Mouse (Mus musculus): ENCODE measurements around the gene Tmem206. TPM values are rescaled to one million over a fixed set of nuclear protein-coding genes. Genes with fewer than 3 reads are reported as not detected.

The Tmem206 gene
- total RNA-seq, 2 experiments from 2014 or later, result 8.7 to 9.6 TPM

GRCm38 (mm10) chr1:191349486-191350037 is 23.9 kb downstream of the Tmem206 start:
- DNase-seq (ENCODE audit: extremely low spot score in 1 of 2, low spot score in 1 of 2), result no peak

DNA sequence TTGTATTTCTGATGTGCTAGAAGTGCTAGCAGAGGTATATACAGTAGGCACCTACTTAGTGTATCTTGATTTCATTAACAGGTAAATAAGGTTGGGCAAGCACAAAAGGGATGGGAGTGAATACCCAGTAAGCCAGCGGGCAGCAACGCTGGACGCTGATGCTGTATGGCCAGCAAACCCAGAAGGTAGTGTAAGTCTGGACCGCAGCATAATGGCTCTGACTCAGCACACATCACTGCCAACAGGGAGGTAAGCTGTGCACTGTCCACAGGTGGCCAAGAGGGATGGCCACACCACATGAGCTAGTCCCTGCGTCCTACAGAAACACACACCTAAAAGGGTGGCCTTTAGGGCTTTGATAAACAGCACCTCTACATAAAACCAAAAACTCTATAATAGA is 24.6 kb downstream of the Tmem206 start:
- no peak for DNase-seq (ENCODE audit: extremely low spot score in 1 of 2, low spot score in 1 of 2)

- DNase-seq (ENCODE audit: extremely low spot score in 1 of 2, low spot score in 1 of 2), result peak in 1 of 2 experiments; percentile 71
Measured at GRCm38 (mm10) chr1:191352786-191353488, 27.2 kb downstream of the Tmem206 start.

GRCm38 (mm10) chr1:191353836-191354235 is 28.1 kb downstream of the Tmem206 start:
- DNase-seq (ENCODE audit: extremely low spot score in 1 of 2, low spot score in 1 of 2), result no peak

DNA sequence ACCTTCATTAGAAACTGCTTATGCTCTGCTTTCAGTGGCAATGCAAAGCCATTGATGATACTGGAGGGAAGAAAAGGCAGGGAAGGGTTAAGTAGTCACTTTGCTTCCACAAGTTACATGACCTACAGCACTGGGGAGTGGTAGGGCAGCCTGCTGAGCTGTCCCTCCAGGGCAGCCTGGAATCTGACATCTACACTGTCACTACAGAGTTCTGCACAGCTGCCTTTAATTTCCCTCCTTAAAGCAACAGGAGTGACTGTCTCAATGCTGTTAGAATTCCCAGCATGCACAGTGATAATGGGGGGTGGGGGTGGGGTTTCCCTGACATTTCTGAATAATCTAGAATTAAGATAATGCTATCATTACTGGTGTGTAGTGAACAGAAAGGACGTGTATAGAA is 31.2 kb downstream of the Tmem206 start:
- DNase-seq (ENCODE audit: extremely low spot score in 1 of 2, low spot score in 1 of 2), result no peak

DNA sequence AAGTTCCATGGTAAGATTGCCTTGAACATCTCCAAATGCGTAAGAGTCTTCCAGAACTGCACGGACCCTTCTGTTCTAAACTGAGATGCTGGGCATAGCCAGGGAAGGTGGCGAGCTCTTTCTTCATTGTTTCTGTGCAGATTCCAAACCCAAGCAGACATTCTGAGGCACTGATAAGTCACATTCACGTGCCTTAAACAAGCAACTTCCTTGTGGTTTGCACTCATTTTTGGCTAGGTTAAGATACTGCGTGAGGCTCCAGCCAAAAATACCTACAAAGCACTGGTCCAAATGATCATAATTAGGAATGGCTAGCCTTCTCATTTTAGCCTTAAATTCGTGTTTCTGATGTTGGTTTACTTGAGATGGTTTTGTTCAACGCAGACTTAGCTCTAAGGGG is 33.8 kb downstream of the Tmem206 start:
- no peak for DNase-seq (ENCODE audit: extremely low spot score in 1 of 2, low spot score in 1 of 2)

- no peak for DNase-seq (ENCODE audit: extremely low spot score in 1 of 2, low spot score in 1 of 2)
Measured at GRCm38 (mm10) chr1:191362412-191362811, 36.7 kb downstream of the Tmem206 start.

- no peak for DNase-seq (ENCODE audit: extremely low spot score in 1 of 2, low spot score in 1 of 2)
Measured at GRCm38 (mm10) chr1:191364477-191364876, 38.8 kb downstream of the Tmem206 start.

GRCm38 (mm10) chr1:191368193-191368592 is 42.5 kb downstream of the Tmem206 start:
- no peak for DNase-seq (ENCODE audit: extremely low spot score in 1 of 2, low spot score in 1 of 2)

- DNase-seq (ENCODE audit: extremely low spot score in 1 of 2, low spot score in 1 of 2), result no peak
Measured at GRCm38 (mm10) chr1:191369140-191369539, 43.4 kb downstream of the Tmem206 start.

GRCm38 (mm10) chr1:191374993-191375643 is 49.4 kb downstream of the Tmem206 start:
- DNase-seq (ENCODE audit: extremely low spot score in 1 of 2, low spot score in 1 of 2), result no peak

DNA sequence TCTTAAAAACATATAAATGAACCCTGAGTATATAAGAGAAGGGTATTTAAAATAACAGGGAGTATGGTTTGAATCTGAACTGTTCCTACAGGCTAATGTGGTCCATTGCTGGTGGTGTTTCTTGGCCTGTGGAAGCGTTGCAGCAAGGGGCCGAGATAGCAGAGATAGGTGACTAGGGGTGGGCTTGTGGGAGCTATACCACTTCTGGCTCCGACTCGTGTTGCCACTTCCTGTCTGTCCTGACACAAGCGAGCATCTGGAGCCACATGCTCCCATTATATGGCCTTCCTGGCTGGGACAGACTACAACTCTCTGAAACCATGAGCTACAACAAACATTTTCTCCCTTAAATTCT is 49.9 kb downstream of the Tmem206 start:
- DNase-seq (ENCODE audit: extremely low spot score in 1 of 2, low spot score in 1 of 2), result no peak

DNA sequence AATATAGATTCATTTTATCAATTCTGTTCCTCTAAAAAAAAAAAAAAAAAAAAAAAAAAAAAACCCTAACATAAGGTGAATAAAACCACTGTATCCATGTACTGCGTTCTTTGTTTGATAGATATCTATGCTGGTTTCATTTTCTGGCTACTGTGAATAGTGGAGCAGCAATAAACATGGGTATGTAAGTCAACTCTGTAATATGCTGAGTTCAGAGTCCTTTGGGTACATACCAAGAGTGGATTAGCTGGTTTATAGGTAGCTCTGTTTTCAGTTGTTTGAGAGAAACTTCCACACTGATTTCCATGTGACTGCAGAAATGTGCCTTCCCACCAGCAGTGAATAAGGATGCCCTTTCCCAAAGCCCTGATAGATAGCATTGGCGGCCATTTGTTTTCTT is 52.4 kb downstream of the Tmem206 start:
- no peak for DNase-seq (ENCODE audit: extremely low spot score in 1 of 2, low spot score in 1 of 2)

DNA sequence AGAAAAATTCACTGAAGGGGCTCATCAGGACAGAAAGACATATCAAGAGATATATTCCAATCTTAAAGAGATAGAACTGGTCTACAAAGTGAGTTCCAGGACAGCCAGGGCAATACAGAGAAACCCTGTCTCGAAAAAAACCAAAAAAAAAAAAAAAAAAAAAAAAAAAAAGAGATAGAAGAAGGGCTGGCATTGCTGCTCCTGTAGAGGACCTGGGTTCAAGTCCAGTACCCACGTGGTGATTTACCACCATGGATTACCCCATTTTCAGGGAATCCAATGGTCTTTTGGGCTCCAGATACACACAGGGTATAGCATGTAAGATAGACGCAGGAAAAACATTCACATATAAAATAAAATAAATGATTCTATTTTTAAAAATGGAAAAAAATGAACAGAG is 55.1 kb downstream of the Tmem206 start:
- no peak for DNase-seq (ENCODE audit: extremely low spot score in 1 of 2, low spot score in 1 of 2)

- peak in 1 of 2 experiments; percentile 9 for DNase-seq (ENCODE audit: extremely low spot score in 1 of 2, low spot score in 1 of 2)
Measured at GRCm38 (mm10) chr1:191381955-191382736, 56.4 kb downstream of the Tmem206 start.

DNA sequence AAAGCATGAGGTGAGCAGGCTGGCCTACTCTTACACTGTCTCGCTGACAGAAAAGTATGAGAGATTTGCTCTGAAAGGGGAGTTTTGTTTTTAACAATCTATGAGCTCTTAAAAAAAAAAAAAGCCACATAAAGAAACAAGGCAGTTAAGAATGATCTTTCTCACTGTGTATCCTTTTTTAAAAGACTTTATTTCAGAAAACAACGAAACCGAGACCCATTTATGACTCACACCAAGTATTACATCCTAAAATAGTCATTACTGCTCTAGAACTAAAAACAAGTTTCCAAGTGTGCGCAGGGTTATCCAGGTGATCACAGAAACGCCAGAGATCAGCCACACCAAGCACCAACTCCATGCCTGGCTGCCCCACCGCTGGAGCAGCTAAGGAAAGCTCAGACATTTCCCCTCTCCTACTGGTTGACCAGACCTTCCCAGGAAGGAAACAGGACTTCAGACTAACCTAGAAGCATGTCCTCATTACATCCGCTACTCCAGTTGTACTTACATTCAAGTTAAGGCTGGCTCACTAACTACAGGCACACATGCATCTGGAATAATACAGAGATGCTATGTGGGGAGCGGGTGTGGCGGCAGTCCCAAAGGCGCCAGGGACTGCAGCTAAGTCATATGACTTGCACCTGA is 59.2 kb downstream of the Tmem206 start:
- no peak for DNase-seq (ENCODE audit: extremely low spot score in 1 of 2, low spot score in 1 of 2)

GRCm38 (mm10) chr1:191391311-191391710 is 65.6 kb downstream of the Tmem206 start:
- DNase-seq (ENCODE audit: extremely low spot score in 1 of 2, low spot score in 1 of 2), result peak in 1 of 2 experiments; percentile 40

GRCm38 (mm10) chr1:191393536-191393935 is 67.8 kb downstream of the Tmem206 start:
- no peak for DNase-seq (ENCODE audit: extremely low spot score in 1 of 2, low spot score in 1 of 2)

GRCm38 (mm10) chr1:191394126-191394525 is 68.4 kb downstream of the Tmem206 start:
- DNase-seq (ENCODE audit: extremely low spot score in 1 of 2, low spot score in 1 of 2), result no peak

GRCm38 (mm10) chr1:191395200-191395599 is 69.5 kb downstream of the Tmem206 start:
- DNase-seq (ENCODE audit: extremely low spot score in 1 of 2, low spot score in 1 of 2), result no peak

Data from layer of hippocampus, postnatal 25 days (tissue).